Mouse (Mus musculus) 416B (cell line): ENCODE measurements at regions not wholly inside any gene's neighbourhood (a gene's known extent, or its start where the extent isn't known, plus 50 kb on each side); places are given as distances from the start of the nearest gene placed in this dataset.
"Not testable (repeated sequence)": the region's sequence is repeated elsewhere in the genome, so short reads cannot be mapped to it uniquely, and the experiment has no call there.

Experiments
- DNase-seq: peaks from one replicate; pipeline ENCODE4 v3.0.0; 2011; ENCODE audit warnings: low read depth

DNA sequence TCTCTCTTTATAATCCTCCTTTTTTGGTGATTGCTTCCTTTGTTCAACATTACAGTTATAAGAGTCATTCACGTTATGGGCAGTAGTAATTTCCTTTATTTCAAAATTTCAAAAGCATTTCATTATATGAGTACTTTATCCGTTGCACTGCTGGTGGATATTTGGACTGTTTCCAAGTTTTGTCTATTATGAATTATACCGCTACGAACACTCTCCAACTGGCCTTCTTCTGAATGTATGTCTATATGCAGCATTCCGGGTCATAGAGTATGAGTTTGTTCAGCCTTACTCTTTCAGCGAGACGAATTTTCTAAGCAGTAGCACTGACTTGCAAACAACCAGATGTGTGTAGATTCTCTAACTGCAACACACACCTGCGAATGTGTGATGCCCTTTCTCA lies 57.8 kb downstream of the Dusp6 start:
- DNase-seq, result peak; percentile 34

DNA sequence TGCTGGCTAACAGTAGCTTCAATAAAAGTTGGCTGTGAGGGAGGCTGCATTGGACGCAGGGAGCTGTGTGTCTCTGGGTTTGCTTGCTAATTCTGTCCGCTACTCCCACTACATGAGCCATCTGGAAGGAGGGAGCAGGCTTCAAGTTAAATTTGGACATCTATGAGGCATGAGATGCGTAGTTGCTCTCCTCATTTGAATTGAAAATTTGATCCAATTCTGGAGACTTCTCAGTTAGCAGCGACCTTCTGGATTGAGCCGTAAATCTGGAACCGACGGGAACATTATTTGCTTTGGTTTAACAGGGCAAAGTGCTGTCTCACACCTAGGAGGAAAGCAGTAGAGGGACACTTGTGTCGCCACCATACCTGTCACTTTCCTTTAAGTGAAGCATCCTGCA lies 60.3 kb downstream of the Dusp6 start:
- DNase-seq, result no peak

DNA sequence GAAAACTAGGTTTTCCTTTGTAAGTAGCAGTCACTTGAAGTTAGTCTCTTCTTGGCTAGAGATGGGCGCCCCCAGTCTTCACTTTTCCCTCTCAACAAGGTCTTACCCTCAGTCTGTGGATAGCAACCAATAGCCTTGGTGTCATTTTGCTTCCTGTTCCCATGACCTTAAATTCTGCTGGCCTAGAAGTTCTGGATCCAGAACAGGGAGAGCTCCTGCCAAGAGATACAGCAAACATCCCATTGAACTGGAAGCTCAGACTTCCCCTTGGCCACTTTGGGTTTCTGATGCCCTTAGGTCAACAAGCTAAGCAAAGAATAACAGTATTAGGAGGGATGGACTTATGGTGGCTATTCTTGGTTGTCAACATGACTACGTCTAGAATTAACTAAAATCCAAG lies 64.5 kb downstream of the Dusp6 start:
- no peak for DNase-seq

DNA sequence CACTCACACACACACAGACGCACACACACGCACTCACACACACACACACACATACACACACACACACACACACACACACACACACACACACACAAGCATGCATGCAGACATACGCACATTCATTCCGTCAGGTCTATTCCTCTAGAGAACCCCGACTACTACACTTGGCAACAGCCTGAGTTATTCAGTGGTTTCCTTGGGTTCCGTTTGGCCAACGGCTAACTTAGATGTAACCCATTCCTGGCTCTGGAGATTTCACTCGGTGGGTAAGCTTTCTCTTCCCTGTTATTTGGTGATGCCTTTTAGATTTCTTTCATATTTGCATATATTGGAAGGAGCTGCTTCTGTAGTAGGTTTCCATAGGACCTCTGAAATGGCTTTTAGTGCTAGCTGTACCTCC lies 65.5 kb downstream of the Dusp6 start:
- peak; percentile 17 for DNase-seq

DNA sequence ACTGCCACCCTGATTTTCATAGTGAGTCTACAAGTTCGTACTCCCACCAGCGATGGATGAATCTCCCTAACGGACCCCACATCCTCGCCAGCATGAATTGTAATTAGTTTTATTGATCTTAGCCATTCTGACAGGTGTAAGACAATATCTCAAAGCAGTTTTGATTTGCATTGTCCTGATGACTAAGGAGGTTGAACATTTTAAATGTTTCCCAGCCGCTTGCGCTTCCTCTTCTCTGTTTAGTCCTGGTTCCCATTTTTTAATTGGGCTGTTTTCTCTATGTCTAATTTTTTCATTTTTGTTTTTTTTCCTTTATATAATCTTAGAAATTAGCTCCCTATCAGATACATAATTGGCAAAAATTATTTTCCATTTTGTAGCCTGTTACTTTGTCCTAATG lies 66.4 kb downstream of the Dusp6 start:
- no peak for DNase-seq

DNA sequence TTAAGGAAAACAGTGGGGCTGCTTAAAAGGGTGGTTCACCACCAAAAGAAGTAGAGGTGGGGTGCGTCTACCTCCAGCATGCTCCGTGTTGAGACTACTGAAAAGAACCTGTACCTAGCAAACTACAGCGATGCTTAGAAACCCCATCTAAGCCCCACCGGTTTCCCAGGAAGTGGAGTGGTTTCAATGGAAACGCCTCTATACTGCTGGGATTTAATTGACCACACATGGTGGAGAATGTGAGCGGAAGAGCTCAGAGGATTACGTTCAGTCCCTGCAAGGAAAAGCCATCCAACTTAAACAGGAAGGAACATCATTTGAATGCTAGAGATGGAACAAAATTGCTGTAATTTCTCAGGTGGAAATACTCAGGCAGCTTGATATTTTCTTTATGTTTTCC lies 67.5 kb downstream of the Dusp6 start:
- DNase-seq, result no peak

DNA sequence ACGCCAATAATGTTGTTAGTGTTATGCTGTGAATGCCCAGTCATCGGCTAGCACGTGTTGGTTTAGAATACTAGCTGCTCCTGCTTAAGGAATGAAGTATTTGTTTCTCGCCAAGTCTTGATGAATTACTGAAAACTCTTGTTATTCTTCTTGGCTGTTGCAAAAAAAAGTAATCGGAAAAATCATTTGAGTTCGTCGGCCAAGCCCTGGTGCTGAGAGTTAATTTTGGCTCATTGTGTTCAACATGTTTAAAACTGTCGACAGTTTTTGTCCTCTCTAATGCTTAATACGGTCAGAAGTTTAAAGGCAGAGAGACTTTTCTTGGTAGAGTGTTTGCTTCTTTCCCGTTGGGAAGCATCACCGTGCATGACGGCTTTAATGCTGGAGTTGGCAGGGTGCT lies 68.8 kb downstream of the Dusp6 start:
- no peak for DNase-seq

DNA sequence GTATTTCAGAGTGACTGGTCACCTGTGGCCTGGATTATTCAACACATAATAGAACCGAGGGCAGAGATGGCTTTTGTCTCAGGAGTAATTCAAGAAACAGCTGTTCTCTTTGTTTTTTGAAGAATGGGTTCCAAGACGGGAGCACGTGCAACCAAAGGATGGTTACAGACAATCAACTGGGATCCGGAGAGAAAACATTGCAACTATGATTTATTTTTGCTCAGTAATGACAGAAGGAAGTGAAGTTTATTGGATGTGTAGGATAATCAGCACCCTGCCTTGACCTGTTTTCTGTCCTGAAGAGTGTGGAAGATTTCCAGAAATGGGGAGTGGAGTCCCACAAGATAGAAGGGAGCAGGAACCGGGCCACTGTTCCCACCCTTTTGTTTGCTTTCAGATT lies 70.8 kb downstream of the Dusp6 start:
- no peak for DNase-seq

DNA sequence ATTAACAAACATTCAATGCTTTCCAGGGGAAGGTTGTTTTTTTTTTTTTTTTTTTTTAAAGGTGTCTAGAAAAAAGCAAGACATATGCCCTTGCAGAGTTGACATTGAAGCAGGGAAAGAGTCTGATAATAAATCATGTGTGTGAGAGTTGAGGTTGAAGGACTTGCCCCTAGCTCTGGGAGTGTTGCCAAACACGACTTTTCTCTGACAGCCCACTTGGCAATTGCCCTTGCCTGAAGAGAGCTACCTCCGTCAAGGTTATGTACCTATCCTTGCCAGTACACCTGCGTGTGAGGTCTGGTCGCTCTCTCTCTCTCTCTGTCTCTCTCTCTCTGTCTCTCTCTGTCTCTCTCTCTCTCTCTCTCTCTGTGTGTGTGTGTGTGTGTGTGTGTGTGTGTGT lies 73.1 kb downstream of the Dusp6 start:
- no peak for DNase-seq

DNA sequence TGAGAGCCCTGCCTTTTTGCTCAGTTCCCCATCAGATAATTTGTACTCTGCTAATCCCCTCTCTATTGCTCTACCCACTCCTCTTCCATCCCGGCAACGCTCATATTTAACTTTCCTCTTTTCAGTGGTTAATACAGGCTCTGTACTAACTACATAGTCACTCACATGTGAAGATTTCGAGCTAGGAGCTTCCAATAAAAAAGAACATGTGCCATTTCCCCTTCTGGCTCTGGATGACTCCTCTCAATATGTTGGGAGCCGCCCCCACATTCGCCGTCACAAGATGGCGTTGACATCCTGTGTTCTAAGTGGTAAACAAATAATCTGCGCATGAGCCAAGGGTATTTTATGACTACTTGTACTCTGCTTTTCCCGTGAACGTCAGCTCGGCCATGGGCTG lies 75.8 kb downstream of the Dusp6 start:
- not testable (repeated sequence) for DNase-seq

DNA sequence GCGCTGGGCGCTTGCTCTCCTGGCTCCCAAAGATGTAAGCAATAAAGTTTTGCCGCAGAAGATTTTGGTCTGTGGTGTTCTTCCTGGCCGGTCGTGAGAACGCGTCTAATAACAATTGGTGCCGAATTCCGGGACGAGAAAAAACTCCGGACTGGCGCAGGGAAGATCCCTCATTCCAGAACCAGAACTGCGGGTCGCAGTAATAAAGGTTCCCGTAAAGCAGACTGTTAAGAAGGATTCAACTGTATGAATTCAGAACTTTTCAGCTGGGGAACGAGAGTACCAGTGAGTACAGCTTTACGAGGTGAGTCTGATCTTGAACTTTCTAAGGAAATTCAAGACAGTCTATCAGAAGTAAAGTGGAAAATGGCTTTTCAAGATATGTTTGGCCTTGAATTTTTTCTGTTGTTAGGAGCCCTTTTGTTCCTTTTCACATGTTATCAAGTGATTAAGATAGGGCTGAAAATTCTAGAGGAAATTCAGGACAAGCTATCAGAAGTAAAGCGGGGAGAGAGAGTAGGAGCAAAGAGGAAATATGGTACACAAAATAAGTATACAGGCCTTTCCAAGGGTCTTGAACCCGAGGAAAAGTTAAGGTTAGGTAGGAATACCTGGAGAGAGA lies 76.4 kb downstream of the Dusp6 start:
- not testable (repeated sequence) for DNase-seq

DNA sequence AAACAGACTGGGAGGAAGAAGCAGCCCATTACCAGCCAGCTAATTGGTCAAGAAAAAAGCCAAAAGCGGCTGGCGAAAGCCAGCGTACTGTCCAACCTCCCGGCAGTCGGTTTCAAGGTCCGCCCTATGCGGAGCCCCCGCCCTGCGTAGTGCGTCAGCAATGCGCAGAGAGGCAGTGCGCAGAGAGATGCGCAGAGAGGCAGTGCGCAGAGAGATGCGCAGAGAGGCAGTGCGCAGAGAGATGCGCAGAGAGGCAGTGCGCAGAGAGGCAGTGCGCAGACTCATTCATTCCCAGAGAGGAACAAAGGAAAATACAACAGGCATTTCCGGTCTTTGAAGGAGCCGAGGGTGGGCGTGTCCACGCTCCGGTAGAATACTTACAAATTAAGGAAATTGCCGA lies 77.0 kb downstream of the Dusp6 start:
- not testable (repeated sequence) for DNase-seq

DNA sequence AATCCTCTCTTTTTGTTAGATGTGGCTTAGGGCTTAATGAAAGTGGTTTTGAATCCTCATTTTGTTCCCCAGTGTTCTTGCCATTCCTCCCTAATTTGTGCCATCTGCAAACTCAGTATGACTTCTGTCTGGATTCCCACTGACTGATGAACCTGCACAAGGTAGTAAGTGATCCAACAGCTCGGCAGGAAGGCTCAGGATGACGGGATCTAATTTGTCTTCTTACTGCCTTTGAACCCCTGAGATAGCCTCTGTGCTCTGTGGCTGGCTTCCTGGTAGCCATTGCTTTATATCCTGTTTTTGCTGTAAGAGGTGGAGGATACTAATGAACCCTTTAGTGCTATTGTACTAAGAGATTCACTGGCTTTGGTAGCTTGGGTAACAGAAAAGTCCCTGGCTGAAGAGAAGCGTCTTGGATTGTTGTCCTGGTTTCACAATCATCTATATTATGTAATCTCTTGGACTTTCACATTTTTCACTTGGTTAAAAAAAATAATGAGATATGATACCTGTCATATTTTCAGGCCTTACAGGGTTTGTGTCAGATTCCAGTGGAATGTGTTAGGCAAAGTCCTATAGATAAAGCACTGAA lies 86.2 kb downstream of the Dusp6 start:
- DNase-seq, result no peak

DNA sequence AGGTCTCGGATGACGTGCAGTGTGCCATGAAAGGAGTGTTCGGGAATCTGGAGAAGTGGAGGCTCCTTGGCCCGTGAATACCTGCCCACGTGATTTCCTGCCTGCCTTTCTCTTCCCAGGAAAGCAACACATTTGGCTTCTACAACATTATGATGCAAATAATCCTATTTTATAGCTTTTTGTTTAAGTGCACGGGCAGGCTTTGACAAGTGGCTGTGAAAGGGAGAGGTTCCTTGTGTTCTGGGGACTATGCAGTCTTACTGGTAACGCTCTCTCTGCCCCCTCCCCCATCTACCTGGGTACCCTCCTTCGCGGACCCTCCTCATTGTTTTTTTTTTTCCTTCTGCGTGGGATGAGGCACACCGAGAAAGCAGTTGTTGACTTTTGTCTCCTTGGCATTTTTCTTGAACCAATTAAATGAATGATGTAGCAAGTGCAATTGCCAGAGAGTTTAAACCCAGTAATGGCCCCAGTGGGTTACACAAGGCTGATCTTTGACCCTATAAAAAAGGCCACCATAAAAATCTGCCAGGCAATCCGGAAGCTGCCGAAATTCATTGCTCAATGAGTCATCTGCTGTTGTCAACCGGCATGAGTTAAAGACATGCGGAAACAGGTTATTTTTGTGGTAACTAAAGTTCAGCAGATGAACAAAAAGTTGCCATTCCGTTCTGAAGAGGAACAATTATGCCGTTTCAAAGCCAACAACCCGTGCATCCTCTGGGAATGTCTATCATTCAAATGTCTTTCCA lies 90.7 kb downstream of the Dusp6 start:
- peak; percentile 78 for DNase-seq

DNA sequence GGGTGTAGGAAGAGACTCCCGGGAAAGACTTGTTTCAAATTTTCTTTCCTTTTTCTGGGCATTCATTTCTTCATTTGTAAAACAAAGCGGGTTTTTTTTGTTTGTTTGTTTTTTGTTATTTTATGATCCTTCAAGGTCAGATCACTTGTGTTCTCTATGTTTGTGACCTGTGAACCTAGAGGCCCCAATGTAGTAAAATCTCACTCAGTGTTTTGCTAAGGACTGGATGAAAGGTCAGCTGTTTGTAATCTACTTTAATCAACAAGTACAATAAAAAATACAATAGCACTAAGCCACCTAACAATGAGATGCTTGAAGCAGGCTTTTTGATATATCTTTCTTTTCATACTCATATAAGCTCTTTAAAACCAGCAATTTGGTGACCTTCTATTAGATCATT lies 91.3 kb downstream of the Dusp6 start:
- DNase-seq, result no peak

DNA sequence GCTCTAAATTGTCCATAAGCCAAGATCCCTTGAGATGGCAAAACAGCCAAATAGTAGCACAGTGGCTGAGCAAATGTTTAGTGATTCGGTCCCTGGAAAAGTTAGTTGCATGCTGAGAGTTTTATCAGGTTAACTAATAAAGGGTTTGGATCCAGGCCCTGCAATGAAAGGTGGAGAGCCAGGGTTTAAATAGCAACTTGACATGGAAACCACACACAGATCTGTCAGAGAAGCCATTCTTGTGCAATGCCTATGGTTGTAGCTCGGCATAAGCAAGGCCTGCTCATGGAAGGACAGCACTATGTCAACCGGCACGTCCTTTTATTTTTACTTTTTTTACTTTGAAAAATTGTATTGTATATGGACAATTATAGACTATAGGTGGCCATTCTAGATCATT lies 92.3 kb downstream of the Dusp6 start:
- DNase-seq, result peak; percentile 15

DNA sequence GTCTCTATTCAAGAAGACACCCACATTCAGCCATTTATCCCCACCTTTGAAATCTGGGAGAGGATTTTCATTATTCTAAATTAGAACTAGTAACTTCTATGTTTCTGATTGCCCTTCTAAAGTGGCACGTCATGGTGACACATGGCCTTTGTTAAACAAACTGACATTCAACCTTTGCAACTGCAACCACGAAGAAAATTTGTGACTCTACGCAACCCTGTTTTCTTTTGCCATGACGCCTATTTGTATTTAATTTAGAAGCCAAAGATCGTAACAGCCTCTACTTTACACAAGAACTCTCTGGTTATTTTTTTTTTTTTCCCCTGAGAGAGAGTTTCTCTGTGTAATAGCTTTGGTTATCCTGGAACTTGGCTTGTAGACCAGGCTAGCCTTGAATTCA lies 93.2 kb downstream of the Dusp6 start:
- DNase-seq, result no peak

DNA sequence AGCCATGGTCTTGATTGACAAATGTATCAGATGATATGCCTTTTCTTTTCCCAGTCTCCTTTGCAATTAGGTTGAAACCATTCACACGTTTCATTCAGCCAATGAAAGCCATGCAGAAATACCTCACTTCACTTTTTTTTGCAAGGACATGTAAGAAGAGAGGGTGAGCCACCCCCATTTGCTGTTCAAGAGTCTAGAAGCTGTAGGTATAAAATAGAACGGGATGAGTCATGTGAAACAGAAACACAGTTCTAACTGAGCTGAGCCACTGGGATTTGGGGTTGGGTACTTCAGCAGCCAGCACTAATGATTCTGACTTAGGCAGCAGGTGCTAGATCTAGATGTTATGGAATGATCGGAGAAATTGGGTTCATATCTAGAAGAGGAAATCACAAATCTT lies 93.9 kb downstream of the Dusp6 start:
- DNase-seq, result no peak

DNA sequence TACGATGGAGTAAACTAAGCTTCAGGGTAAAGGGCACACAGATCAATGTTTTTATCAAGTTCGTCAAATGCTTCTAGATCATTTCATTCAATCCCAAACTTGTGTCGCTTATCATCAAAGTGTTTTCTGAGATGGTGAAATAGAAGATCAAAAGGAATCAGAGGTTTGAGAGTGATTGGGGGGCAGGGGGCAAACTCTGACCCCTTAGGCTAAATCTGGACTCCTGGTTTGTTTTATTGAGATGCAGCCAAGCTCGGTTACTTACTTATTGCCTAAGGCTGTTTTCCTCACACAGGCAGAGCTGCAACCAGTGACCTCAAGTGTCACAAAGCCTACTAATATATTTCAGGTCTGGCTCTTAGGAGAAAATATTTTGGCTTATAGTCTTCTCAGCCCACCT lies 94.3 kb downstream of the Dusp6 start:
- no peak for DNase-seq

DNA sequence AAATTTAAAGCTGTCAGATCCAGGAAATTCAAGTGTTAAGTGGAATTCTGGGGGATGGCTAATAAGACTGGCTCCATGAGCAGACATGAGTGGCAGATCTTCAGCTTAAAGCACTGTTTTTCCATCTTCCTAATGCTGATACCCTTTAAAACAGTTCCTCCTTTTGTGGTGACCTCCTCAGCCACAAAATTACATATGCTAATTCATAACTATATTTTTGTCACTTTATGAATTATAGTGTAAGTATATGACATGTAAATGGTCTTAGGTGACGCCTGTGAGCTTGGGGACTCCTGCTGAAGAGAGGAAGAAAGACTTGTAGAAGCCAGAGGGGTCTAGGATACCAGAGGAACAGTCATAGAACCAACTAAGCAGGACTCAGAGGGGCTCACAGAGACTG lies 95.2 kb downstream of the Dusp6 start:
- no peak for DNase-seq

DNA sequence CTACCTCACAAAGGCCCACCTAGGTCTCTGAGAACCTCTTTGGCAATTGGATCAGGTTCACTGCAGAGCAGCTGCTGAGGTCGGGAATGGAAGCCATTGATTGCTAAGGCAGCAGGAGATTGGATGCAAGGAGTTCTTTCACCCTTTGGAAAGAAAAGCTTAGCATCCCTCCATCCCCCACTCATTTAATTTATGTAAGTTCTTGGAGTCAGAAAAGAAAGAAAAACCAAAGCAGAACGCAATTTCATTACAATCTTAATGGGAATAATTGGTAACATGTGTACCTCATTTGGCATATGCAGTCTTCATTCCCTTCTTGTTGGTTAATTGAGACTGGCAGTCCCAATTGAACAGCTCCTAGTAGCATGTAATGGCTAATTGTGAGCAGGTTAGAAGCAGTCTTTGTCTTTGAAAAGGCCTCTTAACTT lies 96.4 kb downstream of the Dusp6 start:
- no peak for DNase-seq

DNA sequence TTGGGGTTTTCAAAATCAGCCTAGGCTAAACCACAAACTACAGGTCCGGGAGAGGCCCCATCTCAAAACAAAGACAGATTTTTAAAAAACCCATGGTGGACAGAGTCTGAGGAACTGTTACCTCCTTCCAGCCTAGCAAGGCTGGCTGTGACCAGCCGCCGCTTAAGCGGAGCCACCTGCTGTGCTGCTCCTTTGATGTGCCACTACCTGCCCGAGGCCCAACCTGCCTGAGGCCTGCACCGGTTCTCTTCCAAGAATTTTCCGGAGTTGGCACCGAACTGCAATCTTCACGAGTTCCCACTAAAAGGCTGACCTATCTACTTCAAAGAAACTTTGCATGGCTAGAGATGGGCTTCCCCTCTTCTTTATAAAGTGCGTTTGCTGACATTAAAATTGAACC lies 97.6 kb downstream of the Dusp6 start:
- not testable (repeated sequence) for DNase-seq

DNA sequence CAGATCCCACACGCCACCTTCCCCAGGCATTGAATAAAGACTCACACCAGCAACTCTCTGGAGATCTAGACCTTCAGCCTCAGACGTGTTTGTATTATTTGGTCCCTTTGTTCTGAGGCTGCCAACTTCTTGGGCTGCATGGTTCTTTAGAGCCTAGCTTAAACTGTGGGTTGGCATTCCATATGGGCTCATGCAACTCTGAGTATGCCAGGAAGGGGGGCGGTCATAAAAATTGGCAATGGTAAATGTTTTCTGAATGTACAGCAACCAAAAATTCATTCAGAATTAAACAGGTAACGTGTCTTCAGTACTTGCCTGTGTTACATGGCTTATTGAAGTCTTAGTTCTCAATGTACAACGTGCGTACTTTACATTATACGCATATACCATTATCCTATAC lies 103.1 kb downstream of the Dusp6 start:
- DNase-seq, result no peak

DNA sequence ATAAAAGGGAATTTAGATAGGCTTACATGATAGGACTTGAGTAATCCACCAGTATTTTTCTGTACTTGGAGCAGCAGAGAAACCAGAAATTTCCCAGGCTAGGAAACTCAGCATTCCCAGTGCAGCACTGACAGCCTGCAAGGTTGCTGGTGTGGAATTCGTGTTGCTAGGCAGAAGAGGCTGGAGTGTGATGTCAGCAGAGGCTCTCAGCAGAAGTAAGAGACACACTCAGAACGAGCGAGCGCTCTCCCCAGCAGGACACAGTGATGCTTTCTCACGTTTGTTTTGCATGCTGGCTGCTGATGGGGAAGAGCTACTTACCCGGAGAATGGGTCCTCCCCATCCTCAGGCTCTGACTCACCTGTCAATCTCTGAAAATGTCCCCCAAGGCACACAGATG lies 104.7 kb downstream of the Dusp6 start:
- DNase-seq, result no peak
